Mouse (Mus musculus) CH12.LX (cell line): ENCODE measurements around the gene Pacsin1. TPM values are rescaled to one million over a fixed set of nuclear protein-coding genes. Genes with fewer than 3 reads are reported as not detected.

ENCODE experiments used
- DNase-seq: peaks from one replicate; pipeline ENCODE4 v3.0.0-alpha.2; 2013; ENCODE audit errors: extremely low read depth
- H3K27ac ChIP-seq: 2 replicates; pipeline ENCODE4 v1.5.1; 2012; ENCODE audit warnings: low read depth, mild to moderate bottlenecking, control low read depth, moderate library complexity; ENCODE audit not compliant: insufficient read depth
- H3K27me3 ChIP-seq: replicated peaks from 2 replicates; pipeline ENCODE3; 2012; ENCODE audit warnings: inconsistent platforms
- H3K36me3 ChIP-seq, 2 experiments: replicated peaks in 1 of 2; 2 replicates each; pipeline versions ENCODE3 to v1.6.1; 2012; ENCODE audit warnings: inconsistent platforms in 1 of 2, low read length in 1 of 2, mild to moderate bottlenecking in 1 of 2, mixed read lengths in 1 of 2, moderate library complexity in 1 of 2; ENCODE audit not compliant: control insufficient read depth in 1 of 2, insufficient read depth in 1 of 2
- H3K4me1 ChIP-seq, 2 experiments: 2 replicates each; pipeline ENCODE4 v1.6.1; 2012; ENCODE audit warnings: inconsistent platforms in 1 of 2, moderate library complexity in 1 of 2; ENCODE audit not compliant: insufficient read depth in 2 of 2, control insufficient read depth in 1 of 2
- H3K4me2 ChIP-seq: 2 replicates; pipeline ENCODE4 v1.6.1; 2012; ENCODE audit warnings: low read depth, mild to moderate bottlenecking, control low read depth; ENCODE audit not compliant: poor library complexity, insufficient read depth, severe bottlenecking
- H3K4me3 ChIP-seq, 3 experiments: fragments of 150-350 bp in 1 of 3; sonication (generic) in 1 of 3; replicated peaks in 1 of 3; 2 replicates each; pipeline versions ENCODE3 to v1.5.1; 2011 to 2012; ENCODE audit warnings: low read depth in 2 of 3, low read length in 2 of 3, mild to moderate bottlenecking in 2 of 3, moderate library complexity in 2 of 3, control low read depth in 1 of 3, improper control_type of control experiment in 1 of 3, inconsistent platforms in 1 of 3, mixed read lengths in 1 of 3; ENCODE audit not compliant: poor library complexity in 1 of 3
- H3K79me2 ChIP-seq: replicated peaks from 2 replicates; pipeline ENCODE4 v1.6.1; 2012; ENCODE audit warnings: mild to moderate bottlenecking, moderate library complexity; ENCODE audit not compliant: control insufficient read depth, poor library complexity, insufficient read depth, severe bottlenecking; ENCODE audit errors: extremely low read depth
- H3K9ac ChIP-seq: 2 replicates; pipeline ENCODE4 v1.6.1; 2012; ENCODE audit warnings: low read depth, mild to moderate bottlenecking, control low read depth, moderate library complexity; ENCODE audit not compliant: insufficient read depth
- H3K9me3 ChIP-seq: replicated peaks from 2 replicates; pipeline ENCODE3; 2012; ENCODE audit warnings: low read length, inconsistent platforms, mixed read lengths
- BHLHE40 ChIP-seq: IDR thresholded peaks from 2 replicates; pipeline ENCODE4 v1.6.1; 2011; ENCODE audit warnings: mild to moderate bottlenecking, low read depth, low read length, improper control_type of control experiment
- CHD2 ChIP-seq: IDR thresholded peaks from 2 replicates; pipeline ENCODE4 v1.6.1; 2011; ENCODE audit warnings: low read length, improper control_type of control experiment
- EP300 ChIP-seq: IDR thresholded peaks from 2 replicates; pipeline ENCODE4 v1.6.1; 2011; ENCODE audit warnings: low read length, improper control_type of control experiment
- ETS1 ChIP-seq: conservative IDR thresholded peaks from 2 replicates; pipeline ENCODE4 v1.6.1; 2012; ENCODE audit warnings: low read depth, mild to moderate bottlenecking, inconsistent platforms, low read length, improper control_type of control experiment, moderate library complexity
- IRF4 ChIP-seq: IDR thresholded peaks from 2 replicates; pipeline ENCODE4 v1.6.1; 2014; ENCODE audit warnings: low read depth, mild to moderate bottlenecking, inconsistent platforms, low read length, improper control_type of control experiment
- KAT2A ChIP-seq: IDR thresholded peaks from 2 replicates; pipeline ENCODE4 v1.6.1; 2012; ENCODE audit warnings: low read length, improper control_type of control experiment, inconsistent platforms; ENCODE audit not compliant: insufficient replicate concordance
- MAFK ChIP-seq: IDR thresholded peaks from 2 replicates; pipeline ENCODE4 v1.6.1; 2011; ENCODE audit warnings: low read length, improper control_type of control experiment; ENCODE audit not compliant: insufficient replicate concordance
- NELFE ChIP-seq: IDR thresholded peaks from 2 replicates; pipeline ENCODE4 v1.6.1; 2011; ENCODE audit warnings: low read depth, low read length, improper control_type of control experiment
- PAX5 ChIP-seq: IDR thresholded peaks from 2 replicates; pipeline ENCODE4 v1.6.1; 2012; ENCODE audit warnings: low read length, inconsistent platforms, mixed read lengths
- POLR2A ChIP-seq: IDR thresholded peaks from 2 replicates; pipeline ENCODE4 v1.6.1; 2011; ENCODE audit warnings: low read depth, mild to moderate bottlenecking, improper control_type of control experiment, low read length
- RAD21 ChIP-seq: IDR thresholded peaks from 2 replicates; pipeline ENCODE4 v1.6.1; 2011; ENCODE audit warnings: low read depth, mild to moderate bottlenecking, low read length, improper control_type of control experiment, moderate library complexity
- RCOR1 ChIP-seq: conservative IDR thresholded peaks from 2 replicates; pipeline ENCODE4 v1.6.1; 2012; ENCODE audit warnings: low read depth, mild to moderate bottlenecking, inconsistent platforms, low read length, improper control_type of control experiment
- TCF12 ChIP-seq: IDR thresholded peaks from 2 replicates; pipeline ENCODE4 v1.6.1; 2014; ENCODE audit warnings: low read depth, mild to moderate bottlenecking, inconsistent platforms, low read length, improper control_type of control experiment
- UBTF ChIP-seq: IDR thresholded peaks from 2 replicates; pipeline ENCODE4 v1.6.1; 2012; ENCODE audit warnings: low read depth, mild to moderate bottlenecking, inconsistent platforms, low read length, improper control_type of control experiment, moderate library complexity
- USF2 ChIP-seq: conservative IDR thresholded peaks from 2 replicates; pipeline ENCODE4 v1.6.1; 2011; ENCODE audit warnings: low read depth, low read length, improper control_type of control experiment
- ZC3H11A ChIP-seq: IDR thresholded peaks from 2 replicates; pipeline ENCODE4 v1.6.1; 2012; ENCODE audit warnings: low read depth, mild to moderate bottlenecking, inconsistent platforms, low read length, improper control_type of control experiment
- dilution Hi-C: fragments of 300-500 bp; cut with MboI; formaldehyde crosslinking; loops from 2 replicates; pipeline ENCODE4 v1.14.3; 2020; ENCODE audit warnings: low sequenced_read_pairs; ENCODE audit not compliant: extremely low pct_unique_long_range_greater_than_20kb, extremely low pct_ligation_motif_present
- in situ Hi-C: fragments of 300-500 bp; cut with MboI; formaldehyde crosslinking; loops from 3 replicates; pipeline ENCODE4 v1.14.3; 2019; ENCODE audit warnings: low sequenced_read_pairs, low pct_ligation_motif_present, low pct_unique_long_range_greater_than_20kb, mixed read lengths
- polyA plus RNA-seq: library from polyadenylated mRNA; unstranded; fragments of >175 nt; gene quantifications from 2 replicates; pipeline ENCODE4 v1.2.1, GENCODE M21; 2012; ENCODE audit warnings: low read depth; ENCODE audit not compliant: insufficient read length
- total RNA-seq, 2 experiments: library from RNA; depleted of rRNA; stranded (reverse); fragments of 300-350 nt in 1 of 2; fragments of >200 nt in 1 of 2; gene quantifications; 2 replicates each; pipeline ENCODE4 v1.2.3; 2012 to 2014

Gene Pacsin1
- total and polyA plus RNA-seq, 3 experiments = 1.9 to 14.0 (median 13.2) TPM

- TF ChIP-seq MAFK (no peak), KAT2A (no peak), USF2 (no peak)
- no peaks in the 10 kb centered on the region for H3K27me3 ChIP-seq
- H3K9ac ChIP-seq = no peak overlapping the region
- no peaks in the 10 kb centered on the region for H3K9me3 ChIP-seq
- no peak overlapping the region for H3K4me2 ChIP-seq
- in situ Hi-C loops (no loop called here), dilution Hi-C loops (no loop called here)
- H3K4me3 ChIP-seq = no peak overlapping the region
- H3K4me1 ChIP-seq = peaks cover 16 to 33% of the 10 kb centered on the region in 2 experiments
- H3K27ac ChIP-seq = no peak overlapping the region
- H3K79me2 ChIP-seq = no peaks in the 10 kb centered on the region
- DNase-seq = no peak
- peaks cover 5 to 36% of the 10 kb centered on the region in 2 experiments for H3K36me3 ChIP-seq
These were observed 52.8 kb downstream of the Pacsin1 start for GRCm38 (mm10) chr17:27707954-27708661.

- in situ Hi-C loops = no loop called here
- H3K36me3 ChIP-seq = peaks cover 5 to 28% of the 10 kb centered on the region in 2 experiments
- no peak overlapping the region for H3K4me2 ChIP-seq
- dilution Hi-C loops = no loop called here
- H3K4me3 ChIP-seq = no peak overlapping the region
- peaks cover 16 to 33% of the 10 kb centered on the region in 2 experiments for H3K4me1 ChIP-seq
- DNase-seq = peak; percentile 45
- H3K9ac ChIP-seq = no peak overlapping the region
- H3K27ac ChIP-seq = no peak overlapping the region
- H3K9me3 ChIP-seq = no peaks in the 10 kb centered on the region
- peaks cover 8% of the 10 kb centered on the region for H3K27me3 ChIP-seq
- TF ChIP-seq CHD2 (0 out of 2 replicates have a peak, but pooled peaks have one; percentile 21), IRF4 (peak; percentile 60), TCF12 (peak; percentile 64), BHLHE40 (peak; percentile 49), UBTF (no peak), USF2 (no peak), EP300 (peak; percentile 73), RAD21 (no peak), ETS1 (peak; percentile 59), NELFE (no peak), PAX5 (no peak), ZC3H11A (no peak), POLR2A (no peak), RCOR1 (0 out of 2 replicates have a peak, but pooled peaks have one; percentile 36), MAFK (0 out of 2 replicates have a peak, but pooled peaks have one; percentile 35)
- H3K79me2 ChIP-seq = no peaks in the 10 kb centered on the region
These were observed 54.3 kb downstream of the Pacsin1 start for GRCm38 (mm10) chr17:27709650-27710049.
